Mouse (Mus musculus) small intestine, adult 2 months (tissue): ENCODE data around the gene Dpp6.

Experiments used
- CTCF ChIP-seq: fragments of 200-500 bp; IDR thresholded peaks from 2 replicates; pipeline ENCODE4 v1.5.1; 2012; ENCODE audit warnings: low read depth, mild to moderate bottlenecking, control low read depth, inconsistent platforms, low read length, moderate library complexity, mixed read lengths; ENCODE audit not compliant: insufficient replicate concordance, insufficient read length; ENCODE audit errors: extremely low read depth
- POLR2A ChIP-seq: fragments of 200-500 bp; IDR thresholded peaks from 2 replicates; pipeline ENCODE4 v1.6.1; 2012; ENCODE audit warnings: low read depth, mild to moderate bottlenecking, control low read depth, inconsistent platforms, low read length, moderate library complexity

DNA sequence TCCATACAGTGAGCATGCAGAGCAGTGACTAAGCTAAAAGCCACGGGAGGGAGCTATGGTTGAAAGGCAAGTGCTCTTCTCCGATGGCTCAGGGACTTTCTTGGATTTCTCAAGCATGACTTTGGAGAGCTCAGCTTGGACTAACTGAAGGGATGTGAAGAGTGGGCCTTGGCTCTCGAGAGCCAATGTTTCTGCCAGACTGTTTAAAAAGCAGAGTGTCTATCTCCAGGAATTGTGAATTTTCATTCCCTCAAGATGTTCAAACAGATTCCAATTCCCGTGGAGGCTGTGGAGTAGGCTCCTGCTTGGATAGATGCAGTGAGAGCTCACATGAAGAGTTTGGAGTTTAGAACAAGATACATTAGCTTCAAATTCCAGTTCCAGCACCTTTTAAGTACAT, 266.8 kb downstream of the Dpp6 start:
- TF ChIP-seq POLR2A (no peak), CTCF (no peak)
